Mouse (Mus musculus): ENCODE data around the gene Fndc9.

GRCm38 (mm10) chr11:46251994-46252393 is 16.7 kb downstream of the Fndc9 start:
- TF ChIP-seq POLR2A (IDR thresholded peaks at IDR 0.05; ENCODE audit: insufficient read depth, low read length) (no peak), CTCF (IDR thresholded peaks at IDR 0.05; ENCODE audit: low read depth, low read length) (peak; percentile 98)

Data from ES-Bruce4 (cell line).